Mouse (Mus musculus) effector memory CD4-positive, alpha-beta T cell, adult 5 months (primary cell): ENCODE results near the gene Gm20390. TPM values are rescaled to one million over a fixed set of nuclear protein-coding genes. Genes with fewer than 3 reads are reported as not detected.

Experiments
- polyA plus RNA-seq: library from polyadenylated mRNA; unstranded; fragments of 100-300 nt; shearing (Covaris generic); gene quantifications from one replicate; pipeline ENCODE4 v1.2.1, GENCODE M21; 2017

Gm20390 gene
- 135 TPM for polyA plus RNA-seq

GRCm38 (mm10) chr11:93968005-93968847, at the start of gene Gm20390, which contains the start of gene Nme1:
Gm20390 (minus strand) TSS chr11:93968293.
Nme1 (minus strand) TSS chr11:93968521.

GRCm38 (mm10) chr11:93995720-93996305, 27.7 kb upstream of the Gm20390 start, which contains the start of gene Spag9:
Spag9 (plus strand) TSS chr11:93996091.

GRCm38 (mm10) chr11:93956159-93956558, 11.9 kb downstream of the Gm20390 start, which contains the start of gene Nme2:
Nme2 (minus strand) TSS chr11:93956259.

Other genes starting within 250 kb of the Gm20390 start
- 54.8 TPM for gene Utp18, start 82.5 kb downstream of the Gm20390 start, polyA plus RNA-seq
- gene Mbtd1, start 82.4 kb downstream of the Gm20390 start, polyA plus RNA-seq, result 47.0 TPM
- 190 TPM for gene Nme2, start 12.0 kb downstream of the Gm20390 start, polyA plus RNA-seq
- 55.8 TPM for gene Nme1, start 228 bp upstream of the Gm20390 start, polyA plus RNA-seq
- 184 TPM for gene Spag9, start 27.8 kb upstream of the Gm20390 start, polyA plus RNA-seq
- gene Tob1, start 243.2 kb upstream of the Gm20390 start, polyA plus RNA-seq, result 213 TPM